ENCODE assay signal across 8 mouse cellular contexts in the genomic region with DNA sequence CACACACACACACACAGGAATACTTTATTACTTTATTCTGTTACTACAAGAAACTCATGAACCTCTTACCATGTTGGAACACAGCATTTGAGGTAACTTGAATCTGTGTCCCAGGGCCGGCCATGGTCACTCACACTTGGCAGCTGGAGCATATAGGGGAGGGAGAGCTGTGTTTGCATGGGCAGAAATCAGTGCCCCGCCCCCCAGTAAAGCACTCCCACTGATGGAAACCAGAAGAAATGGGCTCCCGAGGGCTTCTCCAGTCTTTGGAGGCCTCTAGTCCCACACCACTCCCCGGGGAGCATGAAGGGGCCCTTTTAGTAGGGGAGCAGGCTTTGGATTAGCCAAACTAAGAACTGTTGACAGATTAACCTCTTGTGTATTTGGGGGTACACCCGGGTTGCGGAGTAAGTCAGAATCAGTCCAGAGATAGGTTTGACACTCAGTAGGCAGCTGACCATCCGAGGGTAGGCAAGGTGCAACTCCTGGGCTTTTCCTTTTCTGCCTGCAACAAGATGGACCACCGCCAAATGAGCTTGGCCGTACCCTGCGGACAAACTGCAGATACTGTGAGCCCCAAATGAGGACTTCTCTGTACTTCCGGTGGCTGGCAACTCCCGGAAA.
A peak's percentile ranks its signal among the peaks of the same experiment; 100 is the strongest.
DNase-seq lines count a peak whose midpoint lies in the region; ATAC-seq and TF ChIP-seq lines count a peak whose summit lies in the region.

No protein-coding gene starts in this region.

- peak; percentile 36; the same call in 1 of the 2 replicates for ATAC-seq in forebrain, postnatal 0 days
- ATAC-seq in liver, embryonic 13.5 days (ENCODE audit: low read depth): no peak

- WGBS in forebrain, postnatal 0 days: 18% methylated on average over 12 of the region's 12 CpGs
- WGBS in liver, embryonic 13.5 days (ENCODE audit: insufficient replicate concordance): 36% methylated on average over 12 of the region's 12 CpGs

- peak overlapping the region; percentile 3 to 48; a peak in 3 of 4 replicates for H3K4me3 ChIP-seq in ES-E14 (ENCODE audit: insufficient read depth in 1 of 2, low read depth in 1 of 2, low read length in 2 of 2, poor library complexity in 1 of 2, severe bottlenecking in 1 of 2)
- H3K4me3 ChIP-seq in forebrain, postnatal 0 days (ENCODE audit: low read depth, low read length): peak overlapping the region; percentile 32
- peak overlapping the region; percentile 16; the same call in 1 of the 2 replicates for H3K4me3 ChIP-seq in liver, embryonic 13.5 days (replicated peaks)

- no peak overlapping the region for H3K9ac ChIP-seq in ES-E14 (ENCODE audit: insufficient read depth, low read depth, low read length, poor library complexity, severe bottlenecking)
- peak overlapping the region; percentile 31; the same call in 1 of the 2 replicates for H3K9ac ChIP-seq in forebrain, postnatal 0 days
- no peak overlapping the region for H3K9ac ChIP-seq in liver, embryonic 13.5 days

- no peak for TF ChIP-seq CTCF in forebrain, postnatal 0 days (IDR thresholded peaks at IDR 0.05; ENCODE audit: low read depth)

- intact Hi-C loops in heart, postnatal 25 days (cut with DNase I): loop anchor here (5.0 kb wide), 1 partner anchor 338 kb away; no protein-coding TSS in a partner anchor

- DNase-seq in heart, adult 11 months: peak; percentile 93
- no peak for DNase-seq in heart, postnatal 25 days (ENCODE audit: low spot score)
- DNase-seq in ES-E14 (ENCODE audit: low read depth, low spot score): no peak
- DNase-seq in forebrain, postnatal 0 days: no peak
- DNase-seq in liver, embryonic 13.5 days: no peak
- DNase-seq in ovary, postnatal 10 days (ENCODE audit: low spot score): no peak
- no peak for DNase-seq in layer of hippocampus, postnatal 14 days (ENCODE audit: low spot score in 2 of 2)
- DNase-seq in embryo, embryonic 10 days (ENCODE audit: low spot score): no peak

- H3K4me2 ChIP-seq in forebrain, postnatal 0 days (ENCODE audit: low read depth): peak overlapping the region; percentile 71
- peak overlapping the region; percentile 55 for H3K4me2 ChIP-seq in liver, embryonic 13.5 days

- H3K9me3 ChIP-seq in ES-E14 (ENCODE audit: control insufficient read depth, insufficient read depth, low read depth, low read length): no peaks in the 10 kb centered on the region
- no peaks in the 10 kb centered on the region for H3K9me3 ChIP-seq in forebrain, postnatal 0 days (ENCODE audit: low read length)
- H3K9me3 ChIP-seq in liver, embryonic 13.5 days (replicated peaks): no peaks in the 10 kb centered on the region

- peaks cover 5 to 6% of the 10 kb centered on the region in 2 experiments; a peak in 2 of 4 replicates for H3K4me1 ChIP-seq in ES-E14 (ENCODE audit: control insufficient read depth in 2 of 2, insufficient read depth in 2 of 2, low read length in 2 of 2, poor library complexity in 1 of 2)
- peaks cover 10% of the 10 kb centered on the region for H3K4me1 ChIP-seq in forebrain, postnatal 0 days (ENCODE audit: insufficient read depth)
- H3K4me1 ChIP-seq in liver, embryonic 13.5 days (replicated peaks): peaks cover 23% of the 10 kb centered on the region

- no peaks in the 10 kb centered on the region for H3K27me3 ChIP-seq in forebrain, postnatal 0 days (ENCODE audit: insufficient read depth, low read length)
- H3K27me3 ChIP-seq in liver, embryonic 13.5 days: no peaks in the 10 kb centered on the region

- peaks cover 2% of the 10 kb centered on the region; the same call in 1 of the 2 replicates for H3K36me3 ChIP-seq in ES-E14 (ENCODE audit: control insufficient read depth, insufficient read depth, low read length, poor library complexity, severe bottlenecking)
- H3K36me3 ChIP-seq in forebrain, postnatal 0 days (ENCODE audit: insufficient read depth): peaks cover 13% of the 10 kb centered on the region; the same call in 1 of the 2 replicates
- no peaks in the 10 kb centered on the region for H3K36me3 ChIP-seq in liver, embryonic 13.5 days

- no peak overlapping the region for H3K27ac ChIP-seq in ES-E14 (ENCODE audit: insufficient read depth, low read depth, low read length, poor library complexity, severe bottlenecking)
- H3K27ac ChIP-seq in forebrain, postnatal 0 days (ENCODE audit: low read depth, low read length): no peak overlapping the region
- H3K27ac ChIP-seq in liver, embryonic 13.5 days: no peak overlapping the region

- in situ Hi-C loops in ES-E14 (cut with MboI; ENCODE audit: low sequenced_read_pairs in 2 of 2, unreplicated experiment in 2 of 2): no loop called here

TF ChIP-seq in ES-E14, 5 proteins besides CTCF, POLR2A, EP300 and RAD21:
- TF ChIP-seq CHD2 (IDR thresholded peaks at IDR 0.05; ENCODE audit: low read depth, low read length) (no peak), ZNF384 (IDR thresholded peaks at IDR 0.05; ENCODE audit: low read depth, low read length) (no peak), HCFC1 (IDR thresholded peaks at IDR 0.05; ENCODE audit: borderline replicate concordance, insufficient read depth, low read length) (no peak)
TF ChIP-seq in ES-E14: peak in this region for 0.
